Mouse (Mus musculus): ENCODE measurements at regions not wholly inside any gene's neighbourhood (a gene's known extent, or its start where the extent isn't known, plus 50 kb on each side); places are given as distances from the start of the nearest gene placed in this dataset.

GRCm38 (mm10) chr9:83199176-83199575 lies 52.7 kb upstream of the Hmgn3 start:
- TF ChIP-seq CTCF (IDR thresholded peaks at IDR 0.05; ENCODE audit: insufficient read depth, low read depth, low read length), result no peak
- TF ChIP-seq POLR2A (IDR thresholded peaks at IDR 0.05; ENCODE audit: insufficient read depth, low read depth, low read length), result no peak

Data from olfactory bulb, adult 2 months (tissue).